Mouse (Mus musculus) left cerebral cortex, postnatal 25 days (tissue): Measurements from ENCODE around the gene Adamts8. TPM values are rescaled to one million over a fixed set of nuclear protein-coding genes. Genes with fewer than 3 reads are reported as not detected.

ENCODE experiments used
- DNase-seq, 2 experiments: peaks; one replicate each; pipeline ENCODE4 v3.0.0; 2022; ENCODE audit warnings: low spot score in 2 of 2, mixed read lengths in 1 of 2
- intact Hi-C: fragments of 180-260 bp; cut with DNase I; formaldehyde crosslinking; loops from one replicate; pipeline ENCODE4 v1.15.1; 2025
- total RNA-seq, 2 experiments: library from RNA; stranded (reverse); gene quantifications; 2 replicates each; pipeline ENCODE4 v1.2.3; 2021

Adamts8 gene
- total RNA-seq: 1 to 10 TPM; 4.7 to 5.0 TPM

DNA sequence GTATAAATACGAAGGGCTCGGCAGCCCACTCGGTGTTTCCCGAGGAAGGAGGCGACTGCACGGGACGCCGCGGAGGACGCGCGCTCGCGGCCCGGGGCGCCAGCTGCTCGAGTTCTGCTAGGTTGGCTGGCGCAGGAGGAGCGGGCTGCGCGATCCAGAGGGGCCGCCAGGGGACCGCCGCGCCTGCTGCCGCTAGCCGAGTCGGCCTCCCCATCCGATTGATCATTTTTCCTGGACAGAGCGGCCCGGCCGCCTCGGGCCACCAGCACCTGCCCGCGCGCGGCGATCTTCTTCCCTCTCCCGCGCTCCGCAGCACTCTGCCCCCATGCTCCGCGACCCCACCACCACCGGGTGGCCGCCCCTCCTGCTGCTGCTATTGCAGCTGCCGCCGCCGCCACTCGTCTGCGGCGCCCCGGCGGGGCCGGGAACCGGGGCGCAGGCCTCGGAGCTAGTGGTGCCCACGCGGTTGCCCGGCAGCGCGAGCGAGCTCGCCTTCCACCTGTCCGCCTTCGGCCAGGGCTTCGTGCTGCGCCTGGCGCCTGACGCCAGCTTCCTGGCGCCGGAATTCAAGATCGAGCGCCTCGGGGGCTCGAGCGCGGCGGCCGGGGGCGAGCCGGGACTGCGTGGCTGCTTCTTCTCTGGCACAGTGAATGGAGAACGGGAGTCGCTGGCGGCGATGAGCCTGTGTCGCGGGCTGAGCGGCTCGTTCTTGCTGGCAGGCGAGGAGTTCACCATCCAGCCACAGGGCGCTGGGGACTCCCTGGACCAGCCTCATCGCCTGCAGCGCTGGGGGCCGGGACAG is at the start of gene Adamts8:
Gene Adamts8 (plus strand): TSS at position 51 of the 802 bp plus-strand sequence.
- peak; percentile 50 to 57 for DNase-seq
- intact Hi-C loops: loop anchor here (1.0 kb wide), 1 partner anchor 139 kb away; no protein-coding TSS in a partner anchor

DNA sequence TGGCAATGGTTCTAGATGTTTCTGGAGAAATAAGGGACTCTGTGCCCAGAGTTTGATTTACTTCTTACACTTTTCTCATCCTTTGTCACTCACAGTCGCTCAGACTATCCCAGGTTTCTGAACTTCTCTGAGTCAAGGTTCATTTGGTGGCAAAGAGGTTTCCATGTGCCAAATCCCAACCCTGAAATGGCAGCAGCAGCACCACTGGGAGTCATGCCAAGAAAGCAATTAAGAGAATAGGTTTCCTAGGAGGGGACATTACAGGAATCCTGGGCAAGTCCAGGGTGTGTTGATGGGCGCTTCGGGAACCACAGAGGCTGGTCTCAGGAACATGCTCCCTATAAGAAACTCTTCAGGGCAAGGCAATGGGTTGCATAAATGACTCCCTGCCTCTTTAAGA is 46.7 kb upstream of the Adamts8 start:
- no peak for DNase-seq
- intact Hi-C loops: no loop called here

DNA sequence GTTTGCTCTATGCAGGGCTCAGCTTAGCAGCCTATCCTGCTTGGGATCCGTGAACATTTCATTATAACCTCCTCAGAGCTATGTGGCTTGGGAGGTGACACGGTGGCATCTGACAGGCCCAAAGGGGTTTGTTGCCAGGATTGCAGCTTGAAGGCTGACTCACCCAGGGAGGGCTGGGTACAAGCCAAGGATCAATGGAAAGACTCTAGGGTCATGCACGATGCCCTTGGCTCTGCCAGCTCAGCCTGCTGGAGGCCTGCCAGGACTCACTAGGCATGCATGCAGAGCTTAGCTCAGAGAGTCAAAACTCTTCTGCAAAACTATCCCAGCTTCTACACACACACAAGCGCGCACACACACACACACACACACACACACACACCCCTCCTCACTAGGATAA is 45.6 kb upstream of the Adamts8 start:
- intact Hi-C loops: no loop called here
- DNase-seq: peak in 1 of 2 experiments; percentile 29

DNA sequence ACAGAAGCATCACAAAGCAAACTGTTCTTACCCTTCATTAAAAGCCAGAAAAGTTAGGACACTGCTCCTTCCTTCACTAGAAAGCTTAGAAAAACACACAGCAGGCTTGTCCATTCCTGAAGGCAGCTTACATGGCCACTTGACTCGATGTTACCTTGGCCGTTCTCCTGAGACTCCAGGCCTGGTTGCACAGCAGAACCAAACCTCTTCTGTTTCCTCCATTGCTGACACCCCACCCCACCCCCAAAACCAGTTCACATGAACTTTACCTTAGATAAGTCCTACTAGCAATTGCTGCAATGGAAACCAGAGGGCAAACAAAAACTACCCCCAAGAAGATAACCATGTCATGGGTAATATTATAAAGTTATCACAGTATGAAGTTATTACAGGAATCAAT is 45.2 kb upstream of the Adamts8 start:
- intact Hi-C loops: no loop called here
- DNase-seq: no peak

DNA sequence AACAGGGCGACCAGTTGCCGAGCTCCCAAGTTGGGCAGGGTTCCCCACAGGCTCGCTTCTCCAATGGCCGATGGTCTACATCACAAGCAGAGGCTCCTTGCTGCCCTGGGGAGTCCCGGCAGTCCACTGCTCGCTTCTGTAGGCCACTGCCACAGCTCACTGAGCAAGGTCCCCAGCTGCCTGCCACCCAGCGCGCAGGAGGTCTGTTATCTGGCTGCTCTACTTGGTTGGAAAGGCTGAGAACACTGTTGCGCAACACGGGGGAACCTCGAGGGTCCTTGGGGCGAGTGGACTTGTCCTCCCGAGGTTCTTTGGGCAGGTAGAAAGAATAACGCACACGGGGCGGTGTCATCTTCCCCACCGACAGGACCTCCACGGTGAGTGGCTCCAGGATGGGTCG is 40.2 kb upstream of the Adamts8 start:
- no peak for DNase-seq
- intact Hi-C loops: no loop called here

DNA sequence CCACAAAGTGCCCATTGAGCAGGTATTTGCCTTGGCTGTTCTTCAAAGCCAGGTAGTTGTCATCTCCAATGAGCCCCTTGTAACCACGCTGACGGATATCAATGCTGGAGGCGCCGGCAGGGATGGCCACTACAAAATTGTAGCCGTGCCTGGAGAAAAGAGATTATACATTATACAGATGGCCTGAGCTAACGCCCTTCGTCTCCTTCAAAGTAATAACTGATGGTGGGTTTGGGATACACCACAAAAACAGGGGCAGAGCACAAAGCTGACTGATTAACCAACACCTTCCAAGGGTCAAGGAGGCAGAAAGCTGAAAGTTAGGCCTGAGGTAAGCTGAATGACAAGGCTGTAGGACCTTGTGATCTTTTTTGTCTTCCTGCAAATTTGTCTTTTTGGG is 39.7 kb upstream of the Adamts8 start:
- intact Hi-C loops: no loop called here
- no peak for DNase-seq

DNA sequence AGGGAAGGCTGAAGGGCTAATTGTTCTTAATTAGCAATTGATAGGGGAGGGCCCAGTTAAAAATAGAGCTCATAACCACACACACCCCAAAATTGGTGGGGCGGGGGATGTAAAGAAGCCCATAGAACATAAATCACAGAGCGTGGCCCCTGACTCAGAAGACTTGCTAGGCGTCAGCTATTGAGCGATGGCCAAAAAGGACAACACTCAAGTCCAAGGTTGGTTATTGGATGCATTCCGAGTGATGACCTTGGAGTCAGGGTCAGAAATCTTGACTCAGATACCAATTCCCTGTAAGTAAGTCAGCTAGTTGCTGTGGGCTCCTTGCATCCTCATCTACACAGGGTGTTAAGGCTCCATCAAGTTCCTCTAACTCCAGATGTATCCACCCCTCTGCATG is 39.1 kb upstream of the Adamts8 start:
- intact Hi-C loops: no loop called here
- DNase-seq: no peak

DNA sequence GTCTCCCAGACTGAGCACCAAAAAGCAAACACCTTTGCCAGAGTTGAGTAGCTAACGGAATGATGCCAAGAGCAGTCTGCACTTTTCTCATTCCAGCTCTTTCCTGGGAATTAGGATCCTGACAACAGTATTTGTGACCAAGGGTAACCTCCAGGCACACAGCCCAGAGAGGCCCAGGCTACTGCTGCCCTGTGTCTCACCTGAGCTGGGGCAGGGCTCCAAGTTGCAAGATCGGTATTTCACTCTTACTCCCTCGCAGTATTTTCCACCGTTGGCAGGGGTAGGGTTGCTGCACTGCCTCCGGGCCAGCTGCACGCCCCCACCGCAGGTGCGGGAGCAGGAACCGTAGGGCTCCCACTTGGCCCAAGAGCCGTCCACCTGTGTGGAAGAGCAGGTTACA is 36.5 kb upstream of the Adamts8 start:
- intact Hi-C loops: no loop called here
- DNase-seq: no peak

DNA sequence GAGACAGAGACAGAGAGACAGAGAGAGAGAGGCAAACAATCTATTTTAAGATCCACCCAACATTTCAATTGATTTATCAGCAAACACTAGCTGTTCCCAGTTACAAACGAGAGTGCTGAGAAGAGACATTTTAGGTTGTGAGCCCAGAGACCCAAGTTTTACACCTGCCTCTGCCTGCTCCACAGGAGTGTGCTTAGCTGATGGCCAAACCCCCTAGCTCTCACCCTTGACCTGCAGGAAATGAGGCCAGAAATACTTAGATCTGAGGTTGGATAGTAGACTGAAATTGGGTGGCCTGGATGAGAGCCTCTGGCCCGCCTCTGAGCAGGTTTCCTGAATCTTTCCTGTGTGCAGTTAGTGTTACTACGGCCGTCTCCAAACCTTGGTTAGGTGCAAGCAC is 35.9 kb upstream of the Adamts8 start:
- DNase-seq: no peak
- intact Hi-C loops: no loop called here

DNA sequence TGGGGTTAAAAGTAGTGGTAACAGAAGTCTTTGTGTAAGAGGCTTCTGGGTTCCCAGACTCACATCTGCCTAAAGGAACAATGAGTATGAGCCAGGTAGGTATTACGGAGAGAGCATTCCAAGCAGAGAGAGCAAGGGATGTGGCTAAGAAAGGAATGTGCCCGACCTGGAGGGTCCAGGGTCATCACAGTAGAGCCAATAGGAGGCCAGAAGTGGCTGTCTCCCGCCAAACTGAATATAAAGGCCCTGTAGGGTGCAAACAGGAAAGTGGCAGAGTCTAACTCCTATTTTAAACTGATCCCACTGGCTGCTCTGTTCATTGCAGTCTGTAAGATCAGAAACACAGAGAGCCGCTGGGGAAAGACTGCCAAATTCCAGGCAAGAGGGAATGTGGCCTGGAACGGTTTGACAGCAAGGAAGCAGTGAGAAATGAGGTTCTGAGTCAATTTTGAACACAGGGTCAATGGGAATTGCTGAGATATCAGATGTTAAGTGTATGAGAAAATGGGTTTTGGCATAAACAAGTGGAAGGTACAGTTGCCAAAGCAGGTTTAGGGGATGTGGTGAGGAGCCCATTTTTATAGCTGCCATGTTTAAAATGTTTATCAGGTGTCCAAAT is 34.6 kb upstream of the Adamts8 start:
- intact Hi-C loops: no loop called here
- no peak for DNase-seq

DNA sequence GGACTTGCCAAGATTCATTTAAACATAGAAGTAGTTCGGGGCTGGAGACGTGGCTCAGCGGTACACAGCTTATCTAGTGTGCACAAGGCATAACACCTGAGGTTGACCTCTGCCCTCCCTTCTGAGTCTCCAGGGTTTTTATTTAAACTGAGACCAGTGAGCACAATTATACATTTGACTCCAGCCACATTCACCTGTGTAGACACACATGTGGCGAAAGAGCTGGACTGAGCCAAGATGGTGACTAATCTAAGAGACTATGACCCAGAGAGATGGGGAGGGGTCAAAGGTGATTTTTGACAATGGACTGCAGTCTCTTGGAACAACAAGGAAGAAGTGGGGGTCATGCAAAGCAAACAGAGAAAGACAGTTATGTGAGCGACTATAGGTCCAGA is 34.1 kb upstream of the Adamts8 start:
- intact Hi-C loops: no loop called here
- no peak for DNase-seq

DNA sequence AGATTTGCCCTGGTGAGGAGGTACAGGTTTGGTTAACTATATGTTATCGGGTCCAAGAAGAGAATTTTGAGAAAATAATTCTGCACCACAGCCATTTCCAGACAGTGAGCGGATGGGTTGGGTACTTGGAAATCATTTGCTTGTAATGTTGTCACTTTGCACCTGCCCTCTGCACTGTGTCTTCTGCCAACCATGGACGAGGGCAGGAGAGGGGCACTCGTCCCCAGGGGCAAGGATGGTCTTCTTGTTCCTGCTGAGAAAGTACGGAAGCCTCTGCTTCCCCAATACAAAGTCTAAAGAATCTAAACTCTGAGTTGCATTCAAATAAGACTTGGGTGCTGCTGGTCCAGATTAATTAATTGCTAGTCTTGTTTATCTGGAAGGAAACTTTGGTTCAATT is 33.4 kb upstream of the Adamts8 start:
- intact Hi-C loops: no loop called here
- no peak for DNase-seq

DNA sequence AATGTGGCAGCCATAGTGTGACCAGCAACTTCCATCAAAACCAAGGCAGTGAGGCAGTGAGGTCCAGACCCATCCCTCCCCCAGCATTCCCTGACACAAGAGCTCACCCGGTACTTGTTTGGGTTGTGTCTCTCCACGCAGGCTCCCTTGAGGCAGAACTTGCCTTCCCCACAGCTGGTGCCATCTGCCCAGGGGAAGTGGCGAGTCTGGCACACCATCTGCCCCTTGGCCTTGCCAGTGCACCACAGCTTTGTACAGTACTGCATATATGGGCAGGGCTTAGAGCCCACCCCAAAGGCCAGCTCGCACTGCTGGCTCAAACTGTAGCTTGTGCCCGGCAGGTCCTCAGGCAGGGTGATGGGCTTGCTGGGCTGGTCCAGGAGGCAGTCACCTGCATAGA is 31.9 kb upstream of the Adamts8 start:
- no peak for DNase-seq
- intact Hi-C loops: no loop called here

DNA sequence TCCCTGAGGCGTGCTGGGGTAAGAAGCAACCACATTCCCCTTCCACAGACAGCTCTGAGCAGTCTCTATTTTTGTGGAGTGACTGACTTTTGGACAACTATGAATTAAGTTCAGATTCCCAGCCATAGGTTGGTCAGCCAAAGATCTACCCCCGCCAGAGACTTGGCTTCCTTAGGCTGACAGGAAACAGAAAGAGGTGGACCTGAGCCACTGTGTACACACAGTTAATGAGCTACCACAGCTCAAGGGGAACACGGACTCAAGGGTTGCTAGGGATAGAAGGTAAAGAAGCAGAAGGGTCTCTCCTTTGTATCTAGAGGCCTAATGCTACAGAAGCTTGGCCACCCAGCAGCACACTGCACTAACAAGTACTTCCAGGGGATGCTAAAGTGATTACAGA is 30.2 kb upstream of the Adamts8 start:
- intact Hi-C loops: no loop called here
- DNase-seq: no peak

DNA sequence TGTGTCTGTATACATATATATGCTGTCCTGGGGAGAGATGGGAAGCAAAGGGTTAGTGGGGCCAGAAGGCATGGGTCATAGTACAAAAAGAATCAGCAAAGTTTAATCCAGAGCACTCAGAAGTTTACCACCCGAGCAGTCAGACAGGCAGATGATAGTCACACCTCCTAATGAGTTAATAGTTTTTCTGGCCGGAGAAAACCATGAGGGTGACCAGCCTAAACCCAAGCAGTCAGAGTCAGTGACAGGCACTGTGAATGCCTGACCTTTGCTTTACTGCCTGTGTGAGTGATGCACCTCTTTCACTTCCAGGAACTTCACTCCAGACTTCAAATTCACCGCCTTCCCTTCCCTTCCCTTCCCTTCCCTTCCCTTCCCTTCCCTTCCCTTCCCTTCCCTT is 28.9 kb upstream of the Adamts8 start:
- no peak for DNase-seq
- intact Hi-C loops: no loop called here

DNA sequence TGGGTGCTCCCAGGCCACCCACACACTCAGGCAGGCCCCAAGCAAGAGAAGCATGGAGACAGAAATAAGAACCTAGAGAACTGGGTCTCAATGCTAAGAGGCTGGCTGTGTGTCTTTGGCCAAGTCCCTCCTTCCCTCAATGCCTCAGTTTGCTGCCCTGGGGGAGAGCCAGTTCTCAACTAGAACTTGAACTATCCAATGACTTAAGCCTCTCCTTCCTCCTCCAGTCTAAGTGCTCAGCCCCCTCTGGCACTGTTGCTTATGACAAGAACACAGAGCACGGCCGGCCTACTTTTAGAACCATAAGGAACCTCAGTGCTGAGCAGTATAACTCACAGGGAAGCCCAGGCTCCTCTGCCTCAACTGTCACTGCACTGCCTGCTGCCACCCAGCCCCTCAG is 28.1 kb upstream of the Adamts8 start:
- no peak for DNase-seq
- intact Hi-C loops: no loop called here

DNA sequence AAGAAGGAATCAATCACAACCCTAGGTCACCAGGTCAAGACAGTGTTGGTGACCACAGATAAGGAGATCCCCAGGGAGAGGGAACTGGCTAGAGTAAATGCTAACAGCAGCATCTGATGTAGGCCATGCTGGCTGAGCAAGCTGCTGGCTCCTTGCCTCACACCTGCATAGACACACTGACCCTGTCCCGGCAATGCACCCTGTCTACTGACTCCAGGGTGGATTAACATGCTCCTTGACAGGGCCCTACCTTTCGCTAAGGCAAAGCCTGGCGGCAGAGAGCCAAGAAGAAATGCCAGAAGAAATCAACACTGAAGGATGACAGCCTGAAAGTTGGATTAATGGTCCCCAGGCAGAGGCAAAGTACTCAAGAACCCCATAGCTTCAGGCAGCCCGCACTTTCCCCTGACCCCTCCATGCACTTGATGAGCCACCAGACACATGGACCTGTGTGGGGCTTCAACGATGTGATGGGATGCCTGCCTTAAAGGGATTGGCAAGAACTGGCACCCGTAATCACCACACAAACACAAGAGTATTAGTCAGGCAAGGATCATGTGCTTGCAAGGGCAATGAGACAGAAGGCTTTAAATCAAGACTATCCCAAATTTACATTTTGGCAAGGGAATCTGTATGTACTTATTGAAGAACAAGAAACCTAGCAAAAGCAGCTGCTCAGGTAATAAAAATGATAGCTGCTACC is 25.9 kb upstream of the Adamts8 start:
- intact Hi-C loops: no loop called here
- no peak for DNase-seq

DNA sequence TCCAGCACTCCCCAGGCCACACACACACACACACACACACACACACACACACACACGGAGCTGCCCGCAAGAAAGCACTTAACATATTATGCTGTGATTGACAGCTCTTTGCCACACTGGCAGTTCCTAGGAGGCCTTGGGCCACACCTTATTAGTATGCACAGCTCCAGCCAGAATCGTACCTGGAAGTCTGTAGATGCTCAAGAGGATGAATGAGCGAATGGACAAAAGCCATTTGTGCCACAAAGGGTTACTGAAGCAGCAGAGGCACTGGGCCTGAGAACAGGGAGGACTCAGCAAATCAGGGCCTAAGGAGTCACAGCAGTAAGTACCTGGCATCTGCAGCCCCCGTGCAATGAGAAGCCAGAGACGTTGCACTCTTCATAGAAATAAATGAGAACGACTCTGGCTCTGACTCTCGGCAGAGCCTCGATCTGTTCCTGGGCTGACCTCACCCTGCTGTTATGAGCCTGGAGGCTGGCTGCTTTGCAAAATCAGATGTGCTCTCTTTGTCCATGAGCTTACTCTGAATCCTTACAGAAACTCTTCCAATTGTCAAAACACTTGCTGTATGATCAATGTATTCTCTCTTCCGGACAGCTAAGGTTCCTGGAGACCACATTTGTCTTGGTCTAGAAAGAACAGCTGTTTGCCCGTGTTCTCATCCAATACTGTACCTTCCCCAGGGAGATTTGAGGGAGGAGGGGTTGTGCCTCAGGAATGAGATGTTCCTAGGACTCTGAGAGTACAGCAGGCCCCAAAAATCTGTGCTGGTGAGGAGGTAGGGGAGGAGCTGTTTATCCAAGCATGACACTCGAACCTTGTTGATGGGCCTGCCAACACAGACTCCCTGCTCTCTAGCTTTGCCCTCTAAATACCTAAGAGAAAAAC is 23.7 kb upstream of the Adamts8 start:
- intact Hi-C loops: no loop called here
- no peak for DNase-seq

DNA sequence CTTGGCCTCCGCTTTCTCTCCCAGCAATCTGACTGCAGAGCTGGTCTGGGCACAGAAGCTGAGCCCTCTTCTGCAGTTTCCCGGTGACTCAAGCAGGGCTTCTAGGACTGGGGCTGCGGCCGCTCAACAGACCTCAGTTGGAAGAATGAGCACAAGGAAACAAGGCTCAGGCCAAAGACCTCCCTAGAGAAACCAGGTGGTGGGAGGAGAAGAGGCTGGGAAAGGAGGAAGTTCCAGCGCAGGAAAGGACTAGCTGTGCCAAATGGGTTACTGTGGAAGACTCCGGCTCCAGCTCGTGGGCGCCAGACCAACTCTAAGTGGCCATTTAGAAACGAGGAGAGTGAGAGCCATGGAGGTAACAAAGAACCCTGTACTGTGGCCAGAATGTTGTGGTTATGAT is 22.7 kb upstream of the Adamts8 start:
- DNase-seq: no peak
- intact Hi-C loops: no loop called here

DNA sequence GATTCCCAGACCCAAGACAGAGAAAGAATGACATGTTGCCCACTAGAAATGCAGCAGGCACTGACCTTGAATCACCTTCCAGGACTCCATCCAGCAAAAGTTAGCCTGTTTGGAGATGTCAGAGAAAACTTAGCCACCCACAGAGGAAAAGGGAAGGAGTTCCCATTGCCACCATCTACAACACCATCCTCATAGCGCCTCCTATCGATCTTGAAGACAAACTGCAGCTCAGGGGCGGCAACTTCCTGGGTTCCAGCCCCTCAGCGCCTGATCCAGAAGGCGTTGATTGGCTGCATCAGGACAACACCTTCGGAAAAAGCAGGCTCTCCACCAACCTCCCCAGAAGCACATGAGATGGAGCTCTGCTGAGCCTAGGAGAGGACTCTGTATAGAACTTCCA is 21.6 kb upstream of the Adamts8 start:
- no peak for DNase-seq
- intact Hi-C loops: no loop called here
